Mouse (Mus musculus): ENCODE measurements around the gene Zfp445. TPM values are rescaled to one million over a fixed set of nuclear protein-coding genes. Genes with fewer than 3 reads are reported as not detected.
A peak's percentile ranks its signal among the peaks of the same experiment; 100 is the strongest.

The Zfp445 gene
- polyA plus RNA-seq (2015; fragmentation: Nextera tagmentation; extraction: Ambion mirVana) = 82.6 and 102 TPM in 2 replicates

DNA sequence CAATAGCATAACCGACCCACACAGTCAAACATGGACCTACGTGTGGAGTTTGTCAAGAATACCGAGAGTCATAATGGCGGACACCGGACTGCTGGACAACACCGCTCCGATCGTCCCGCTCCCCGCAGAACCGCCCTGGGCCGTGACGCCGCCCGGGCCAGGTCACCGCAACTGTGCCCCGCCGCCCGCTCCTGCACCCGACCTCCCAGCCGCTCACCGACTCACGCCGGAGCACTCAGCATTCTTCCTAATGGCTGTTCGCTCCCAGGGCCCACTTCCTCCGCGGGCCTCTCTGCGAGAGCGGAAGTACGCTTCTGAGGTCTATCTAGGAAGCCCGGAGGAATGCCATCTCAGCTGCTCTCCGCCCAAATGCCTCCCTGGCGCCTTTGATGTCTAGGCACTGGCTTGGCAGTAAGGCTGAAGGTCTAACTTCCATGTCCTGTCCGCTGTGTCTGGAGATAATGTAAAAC lies at the start of gene Zfp445:
Gene Zfp445 (minus strand): TSS at position 310 of the 470 bp plus-strand sequence.
- Histone ChIP-seq H3K9me3 (peaks cover 18% of the 10 kb centered on the region; the same call in 1 of the 2 replicates), H3K4me2 (peak within 1 kb of the TSS; percentile 73), H3K27ac (replicated peaks) (peak within 1 kb of the TSS; percentile 80), H3K27me3 (no peaks in the 10 kb centered on the region), H3K9ac (peak within 1 kb of the TSS; percentile 90), H3K4me1 (replicated peaks) (peaks cover 18% of the 10 kb centered on the region), H3K4me3 (peak within 1 kb of the TSS; percentile 84), H3K36me3 (peaks cover 22% of the 10 kb centered on the region)
- peak; percentile 94 for ATAC-seq (ENCODE audit: low read depth)
- under 1% methylated on average over 34 of the region's 34 CpGs for WGBS

GRCm38 (mm10) chr9:122902717-122903535 lies 37.1 kb upstream of the Zfp445 start:
- peaks cover 10% of the 10 kb centered on the region for H3K4me1 ChIP-seq (replicated peaks)
- H3K27ac ChIP-seq (replicated peaks) = peak overlapping the region; percentile 23; the same call in 1 of the 2 replicates
- no peaks in the 10 kb centered on the region for H3K27me3 ChIP-seq
- H3K9me3 ChIP-seq = peaks cover 5% of the 10 kb centered on the region; the same call in 1 of the 2 replicates
- H3K9ac ChIP-seq = peak overlapping the region; percentile 80
- ATAC-seq (ENCODE audit: low read depth) = peak; percentile 99
- WGBS = 12% methylated on average over 32 of the region's 32 CpGs
- peaks cover 23% of the 10 kb centered on the region for H3K36me3 ChIP-seq
- peak overlapping the region; percentile 53 for H3K4me3 ChIP-seq
- peak overlapping the region; percentile 63 for H3K4me2 ChIP-seq

DNA sequence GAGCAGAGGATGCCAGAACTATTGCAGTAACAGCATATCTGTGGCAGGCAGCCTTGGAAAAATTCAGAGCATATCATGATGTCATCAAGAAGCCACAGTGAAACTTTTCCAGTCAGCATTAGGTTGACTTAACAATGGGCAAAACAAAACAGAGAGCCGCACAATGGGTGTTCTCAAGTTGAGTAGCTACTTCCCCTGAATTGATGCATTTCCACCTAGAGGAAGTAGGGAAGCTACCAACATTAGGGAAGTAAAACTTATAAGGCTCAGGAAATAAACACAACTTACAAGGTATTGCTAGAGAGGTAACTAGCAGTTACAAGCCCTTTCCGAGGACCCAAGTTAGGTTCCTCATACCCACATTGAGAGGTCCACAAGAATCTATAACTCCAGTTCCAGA lies 35.2 kb upstream of the Zfp445 start:
- Histone ChIP-seq H3K9me3 (0 out of 2 replicates have a peak, but pooled peaks cover under 1% of the 10 kb centered on the region), H3K4me2 (no peak overlapping the region), H3K27me3 (no peaks in the 10 kb centered on the region), H3K36me3 (peaks cover 24% of the 10 kb centered on the region), H3K9ac (no peak overlapping the region), H3K4me3 (no peak overlapping the region), H3K27ac (replicated peaks) (no peak overlapping the region), H3K4me1 (replicated peaks) (peaks cover 10% of the 10 kb centered on the region)
- 94% methylated on average over 2 of the region's 2 CpGs for WGBS
- ATAC-seq (ENCODE audit: low read depth) = no peak

DNA sequence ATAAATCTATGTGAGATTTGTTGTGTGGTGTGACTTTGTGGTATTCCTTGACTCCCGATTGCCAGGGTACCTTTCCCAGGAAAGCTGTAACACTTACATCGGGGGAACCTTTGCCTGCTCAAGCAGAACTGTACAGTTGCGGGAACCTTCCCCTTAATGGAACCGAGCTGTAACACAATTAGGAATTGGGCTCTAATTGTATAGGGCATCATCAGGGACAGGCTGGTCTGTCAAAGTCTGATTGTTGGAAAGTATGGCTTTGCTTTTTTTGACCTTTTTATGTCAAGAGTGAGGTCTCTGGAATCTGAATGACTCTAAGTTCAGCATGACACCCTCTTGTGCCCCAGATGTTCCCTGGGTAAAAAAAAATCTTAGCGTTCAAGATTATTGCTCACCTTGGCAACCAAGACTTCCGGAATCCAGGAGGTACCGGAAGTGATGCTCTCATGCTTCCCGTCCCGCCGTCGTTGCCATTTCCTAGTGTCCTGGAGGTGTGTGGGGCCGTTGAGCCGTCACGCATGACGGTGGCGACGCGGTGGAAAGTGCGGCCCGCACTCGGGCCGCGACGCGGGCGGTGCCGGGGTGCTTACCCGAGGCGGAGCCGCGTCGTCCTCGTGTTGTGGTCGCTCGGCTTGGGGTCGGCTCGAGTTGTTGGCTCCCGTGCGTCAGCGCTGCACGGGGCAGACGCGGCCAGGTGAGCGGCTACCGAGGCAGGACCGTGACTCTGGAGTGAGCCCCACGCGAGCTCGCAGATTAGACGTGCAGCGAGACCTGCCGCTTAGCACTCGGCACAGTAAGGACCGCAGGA lies 20.8 kb upstream of the Zfp445 start:
- Histone ChIP-seq H3K27ac (replicated peaks) (peak overlapping the region; percentile 54; the same call in 1 of the 2 replicates), H3K27me3 (no peaks in the 10 kb centered on the region), H3K36me3 (peaks cover 23% of the 10 kb centered on the region), H3K4me1 (replicated peaks) (peaks cover 10% of the 10 kb centered on the region), H3K9ac (peak overlapping the region; percentile 83), H3K4me3 (peak overlapping the region; percentile 80), H3K9me3 (no peaks in the 10 kb centered on the region), H3K4me2 (peak overlapping the region; percentile 90)
- 7% methylated on average over 54 of the region's 54 CpGs for WGBS
- ATAC-seq (ENCODE audit: low read depth) = peak; percentile 97

DNA sequence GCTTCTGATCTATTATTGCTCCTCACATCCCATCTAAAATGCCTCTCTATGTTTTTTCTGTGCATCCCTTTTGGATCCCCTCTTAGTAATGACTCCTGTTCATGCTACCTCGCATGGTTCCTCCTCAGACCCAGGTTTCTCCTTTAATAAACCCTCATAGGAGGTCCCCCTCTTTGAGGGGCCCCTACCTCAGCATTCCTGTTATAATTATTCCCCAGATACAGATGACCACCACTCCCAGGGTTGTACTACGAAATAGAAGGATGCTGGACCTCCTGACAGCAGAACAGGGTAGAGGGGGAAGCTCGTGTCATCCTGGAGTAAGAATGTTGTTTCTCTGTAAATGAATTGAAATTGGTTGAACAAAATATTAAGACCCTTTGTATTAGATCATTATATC lies 19.6 kb upstream of the Zfp445 start, which contains the start of gene Zkscan7:
Gene Zkscan7 (plus strand): TSS at position 301 of the 400 bp plus-strand sequence.
- Histone ChIP-seq H3K9ac (0 out of 2 replicates have a peak within 1 kb of the TSS, but pooled peaks have one; percentile 83), H3K9me3 (no peaks in the 10 kb centered on the region), H3K4me3 (peak within 1 kb of the TSS; percentile 80), H3K4me2 (peak within 1 kb of the TSS; percentile 90), H3K4me1 (replicated peaks) (peaks cover 10% of the 10 kb centered on the region), H3K27ac (replicated peaks) (0 out of 2 replicates have a peak within 1 kb of the TSS, but pooled peaks have one; percentile 3), H3K36me3 (peaks cover 11% of the 10 kb centered on the region; the same call in 1 of the 2 replicates), H3K27me3 (no peaks in the 10 kb centered on the region)
- no peak for ATAC-seq (ENCODE audit: low read depth)
- WGBS = 89% methylated on average over 3 of the region's 3 CpGs

DNA sequence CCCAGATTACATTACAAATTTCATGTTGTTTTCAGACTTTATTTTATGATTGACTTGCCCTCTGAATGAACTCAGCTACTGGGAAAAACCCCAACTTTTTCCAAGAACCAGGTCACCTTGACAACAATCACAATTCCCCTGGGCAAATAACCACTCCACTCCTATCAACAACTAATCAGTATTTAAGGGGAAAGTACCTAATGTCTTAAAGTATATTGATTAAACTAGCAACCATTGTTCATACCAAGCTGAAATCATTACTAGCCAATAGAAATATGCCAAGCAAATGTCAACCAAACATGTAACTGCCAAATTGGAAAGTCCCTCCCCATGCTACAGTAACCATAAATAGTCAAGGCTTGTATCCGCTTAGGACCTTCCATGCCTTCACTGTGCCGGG lies 9.3 kb upstream of the Zfp445 start:
- no peak overlapping the region for H3K27ac ChIP-seq (replicated peaks)
- H3K4me2 ChIP-seq = no peak overlapping the region
- no peak overlapping the region for H3K4me3 ChIP-seq
- no peaks in the 10 kb centered on the region for H3K36me3 ChIP-seq
- 0 out of 2 replicates have a peak, but pooled peaks cover 4% of the 10 kb centered on the region for H3K27me3 ChIP-seq
- no peak overlapping the region for H3K9ac ChIP-seq
- no peak for ATAC-seq (ENCODE audit: low read depth)
- no peaks in the 10 kb centered on the region for H3K4me1 ChIP-seq (replicated peaks)
- 0 out of 2 replicates have a peak, but pooled peaks cover 2% of the 10 kb centered on the region for H3K9me3 ChIP-seq
- 93% methylated on average over 2 of the region's 2 CpGs for WGBS

GRCm38 (mm10) chr9:122874653-122875052 lies 8.8 kb upstream of the Zfp445 start:
- H3K27me3 ChIP-seq = 0 out of 2 replicates have a peak, but pooled peaks cover 4% of the 10 kb centered on the region
- H3K36me3 ChIP-seq = no peaks in the 10 kb centered on the region
- no peak overlapping the region for H3K4me2 ChIP-seq
- H3K4me1 ChIP-seq (replicated peaks) = no peaks in the 10 kb centered on the region
- no peak overlapping the region for H3K9ac ChIP-seq
- no peak overlapping the region for H3K4me3 ChIP-seq
- no peak overlapping the region for H3K27ac ChIP-seq (replicated peaks)
- no peak for ATAC-seq (ENCODE audit: low read depth)
- WGBS = 68% methylated on average over 1 of the region's 1 CpGs
- H3K9me3 ChIP-seq = 0 out of 2 replicates have a peak, but pooled peaks cover 2% of the 10 kb centered on the region

DNA sequence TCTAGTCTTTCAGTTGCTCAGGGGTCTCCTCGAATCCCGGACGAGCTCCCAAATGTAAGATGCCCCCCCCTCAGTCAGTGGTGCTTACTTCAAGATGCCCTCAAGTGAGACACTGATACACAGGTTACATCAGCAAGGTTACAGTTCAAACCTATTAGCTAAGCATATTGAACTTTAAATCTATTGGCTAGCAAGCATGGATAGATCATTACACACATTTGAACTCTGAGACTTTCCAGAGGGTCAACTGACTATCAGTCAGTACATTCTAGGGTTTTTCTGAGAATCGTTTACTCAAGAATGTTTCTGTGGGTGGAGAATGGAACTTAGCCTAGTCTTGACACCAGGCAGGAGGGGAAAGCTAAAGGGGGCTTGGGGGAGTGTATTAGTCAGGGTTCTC lies 6.8 kb upstream of the Zfp445 start:
- ATAC-seq (ENCODE audit: low read depth) = no peak
- WGBS = 90% methylated on average over 4 of the region's 4 CpGs
- no peaks in the 10 kb centered on the region for H3K4me1 ChIP-seq (replicated peaks)
- no peak overlapping the region for H3K4me2 ChIP-seq
- H3K4me3 ChIP-seq = no peak overlapping the region
- no peaks in the 10 kb centered on the region for H3K36me3 ChIP-seq
- H3K9ac ChIP-seq = no peak overlapping the region
- 0 out of 2 replicates have a peak, but pooled peaks cover 4% of the 10 kb centered on the region for H3K27me3 ChIP-seq
- H3K27ac ChIP-seq (replicated peaks) = no peak overlapping the region
- 0 out of 2 replicates have a peak, but pooled peaks cover 2% of the 10 kb centered on the region for H3K9me3 ChIP-seq

DNA sequence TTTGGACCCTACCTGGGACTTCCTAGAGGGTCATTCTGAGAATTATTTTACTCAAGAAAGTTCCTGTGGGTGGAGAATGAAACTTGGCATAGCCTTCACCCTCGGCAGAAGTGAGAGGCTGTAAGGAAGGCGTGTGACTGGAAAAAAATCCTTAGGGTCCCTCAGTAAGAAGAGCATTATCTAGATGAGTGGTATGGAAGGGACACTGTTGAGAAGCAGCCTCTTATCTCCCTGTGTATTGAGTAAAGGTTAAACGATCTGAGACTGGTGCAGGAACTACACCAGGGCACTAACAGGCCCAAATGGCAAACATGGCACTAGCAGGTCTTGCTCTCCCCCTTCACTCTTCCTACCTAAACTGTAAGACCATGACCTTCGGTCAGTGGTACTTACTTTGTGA lies 386 bp upstream of the Zfp445 start:
- Histone ChIP-seq H3K9ac (peak overlapping the region; percentile 90), H3K4me3 (peak overlapping the region; percentile 84), H3K4me2 (peak overlapping the region; percentile 73), H3K4me1 (replicated peaks) (peaks cover 18% of the 10 kb centered on the region), H3K36me3 (peaks cover 18% of the 10 kb centered on the region), H3K27me3 (no peaks in the 10 kb centered on the region), H3K27ac (replicated peaks) (no peak overlapping the region), H3K9me3 (peaks cover 13% of the 10 kb centered on the region; the same call in 1 of the 2 replicates)
- 91% methylated on average over 4 of the region's 4 CpGs for WGBS
- peak; percentile 38 for ATAC-seq (ENCODE audit: low read depth)

DNA sequence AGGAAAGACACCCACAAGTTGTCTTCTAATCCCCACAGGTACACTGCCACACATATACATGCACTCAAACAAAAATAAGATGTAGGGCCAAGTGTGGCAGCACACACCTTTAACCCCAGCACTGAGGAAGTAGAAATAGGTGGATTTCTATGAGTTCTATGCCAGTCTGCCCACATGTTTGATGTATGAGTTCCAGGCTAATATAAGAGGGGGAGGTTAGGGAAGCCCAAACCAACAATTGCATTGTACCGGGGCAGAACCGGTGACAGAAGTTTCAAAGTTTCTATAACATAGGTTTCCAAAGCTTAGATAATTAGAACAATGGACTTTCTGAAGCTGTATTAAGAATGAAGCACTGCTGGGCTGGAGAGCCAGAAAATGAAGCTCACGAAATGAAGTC lies 958 bp downstream of the Zfp445 start:
- ATAC-seq (ENCODE audit: low read depth) = no peak
- H3K27me3 ChIP-seq = no peaks in the 10 kb centered on the region
- peaks cover 18% of the 10 kb centered on the region for H3K4me1 ChIP-seq (replicated peaks)
- WGBS = 69% methylated on average over 3 of the region's 3 CpGs
- H3K9ac ChIP-seq = peak overlapping the region; percentile 90
- peak overlapping the region; percentile 73 for H3K4me2 ChIP-seq
- H3K9me3 ChIP-seq = peaks cover 27% of the 10 kb centered on the region; the same call in 1 of the 2 replicates
- no peak overlapping the region for H3K27ac ChIP-seq (replicated peaks)
- H3K36me3 ChIP-seq = peaks cover 31% of the 10 kb centered on the region
- H3K4me3 ChIP-seq = peak overlapping the region; percentile 84

GRCm38 (mm10) chr9:122863731-122864130 lies 2.1 kb downstream of the Zfp445 start:
- H3K4me1 ChIP-seq (replicated peaks) = peaks cover 18% of the 10 kb centered on the region
- peaks cover 42% of the 10 kb centered on the region for H3K36me3 ChIP-seq
- H3K9me3 ChIP-seq = peaks cover 31% of the 10 kb centered on the region
- 94% methylated on average over 2 of the region's 2 CpGs for WGBS
- peak overlapping the region; percentile 84; the same call in 1 of the 2 replicates for H3K4me3 ChIP-seq
- no peaks in the 10 kb centered on the region for H3K27me3 ChIP-seq
- H3K9ac ChIP-seq = no peak overlapping the region
- peak overlapping the region; percentile 73; the same call in 1 of the 2 replicates for H3K4me2 ChIP-seq
- no peak overlapping the region for H3K27ac ChIP-seq (replicated peaks)
- no peak for ATAC-seq (ENCODE audit: low read depth)

All from neural tube, embryonic 13.5 days (tissue).